Mouse (Mus musculus) liver, embryonic 14.5 days (tissue): ENCODE measurements at regions not wholly inside any gene's neighbourhood (a gene's known extent, or its start where the extent isn't known, plus 50 kb on each side); places are given as distances from the start of the nearest gene placed in this dataset.

Experiments used
- CTCF ChIP-seq: IDR thresholded peaks from 2 replicates; pipeline ENCODE4 v1.5.1; 2016; ENCODE audit warnings: antibody characterized with exemption, low read depth, control low read depth
- EP300 ChIP-seq: IDR thresholded peaks from 2 replicates; pipeline ENCODE4 v1.6.1; 2016; ENCODE audit warnings: antibody characterized with exemption, low read depth

- TF ChIP-seq CTCF (no peak), EP300 (no peak)
Observed at GRCm38 (mm10) chr5:77473896-77474486, 66.2 kb upstream of the Igfbp7 start.
